Mouse (Mus musculus) thymus, adult 18-20 months (tissue): ENCODE data around the gene Clstn3.
A peak's percentile ranks its signal among the peaks of the same experiment; 100 is the strongest.
"Not testable (repeated sequence)": the region's sequence is repeated elsewhere in the genome, so short reads cannot be mapped to it uniquely, and the experiment has no call there.

Experiments used
- DNase-seq, 2 experiments: peaks; one replicate each; pipeline ENCODE4 v3.0.0; 2022; ENCODE audit warnings: mixed read lengths in 2 of 2

The Clstn3 gene

GRCm38 (mm10) chr6:124464305-124465271 is at the start of gene Clstn3:
Clstn3 (minus strand) TSS chr6:124464794.
- DNase-seq: peak; percentile 74 to 85

- no peak for DNase-seq
Observed at GRCm38 (mm10) chr6:124512355-124512836, 47.8 kb upstream of the Clstn3 start, which contains the start of gene C1ra. C1ra (plus strand) TSS chr6:124512405.

- DNase-seq: no peak
Observed at GRCm38 (mm10) chr6:124511936-124512335, 47.3 kb upstream of the Clstn3 start.

- DNase-seq: not testable (repeated sequence)
Observed at GRCm38 (mm10) chr6:124509192-124509591, 44.6 kb upstream of the Clstn3 start.

- DNase-seq: no peak
Observed at GRCm38 (mm10) chr6:124508292-124508691, 43.7 kb upstream of the Clstn3 start.

- no peak for DNase-seq
Observed at GRCm38 (mm10) chr6:124506991-124507390, 42.4 kb upstream of the Clstn3 start.

GRCm38 (mm10) chr6:124505028-124505427 is 40.4 kb upstream of the Clstn3 start:
- no peak for DNase-seq

GRCm38 (mm10) chr6:124502021-124502420 is 37.4 kb upstream of the Clstn3 start:
- DNase-seq: no peak

- DNase-seq: no peak
Observed at GRCm38 (mm10) chr6:124501473-124501872, 36.9 kb upstream of the Clstn3 start.

- DNase-seq: no peak
Observed at GRCm38 (mm10) chr6:124499914-124500566, 35.4 kb upstream of the Clstn3 start.

- DNase-seq: no peak
Observed at GRCm38 (mm10) chr6:124496054-124496453, 31.5 kb upstream of the Clstn3 start.

GRCm38 (mm10) chr6:124493886-124494285 is 29.3 kb upstream of the Clstn3 start:
- DNase-seq: no peak

GRCm38 (mm10) chr6:124492842-124493561 is 28.4 kb upstream of the Clstn3 start, which contains the start of gene C1rl:
C1rl (plus strand) TSS chr6:124493113.
- peak; percentile 19 to 27 for DNase-seq

- no peak for DNase-seq
Observed at GRCm38 (mm10) chr6:124491427-124491826, 26.8 kb upstream of the Clstn3 start.

GRCm38 (mm10) chr6:124488952-124489351 is 24.4 kb upstream of the Clstn3 start:
- DNase-seq: no peak

GRCm38 (mm10) chr6:124487509-124487908 is 22.9 kb upstream of the Clstn3 start:
- DNase-seq: no peak

- no peak for DNase-seq
Observed at GRCm38 (mm10) chr6:124485414-124486144, 21.0 kb upstream of the Clstn3 start.

GRCm38 (mm10) chr6:124484851-124485250 is 20.3 kb upstream of the Clstn3 start:
- DNase-seq: no peak

GRCm38 (mm10) chr6:124483831-124484230 is 19.2 kb upstream of the Clstn3 start:
- not testable (repeated sequence) for DNase-seq

- DNase-seq: no peak
Observed at GRCm38 (mm10) chr6:124481571-124481970, 17.0 kb upstream of the Clstn3 start.

GRCm38 (mm10) chr6:124480295-124480694 is 15.7 kb upstream of the Clstn3 start:
- no peak for DNase-seq

GRCm38 (mm10) chr6:124479573-124479930 is 15.0 kb upstream of the Clstn3 start:
- DNase-seq: no peak
